Mouse (Mus musculus) natural killer cell, adult 2 months (primary cell): ENCODE data around the gene Baiap2.
A peak's percentile ranks its signal among the peaks of the same experiment; 100 is the strongest.

ENCODE experiments used
- DNase-seq, 2 experiments: peaks; one replicate each; pipeline ENCODE4 v3.0.0; 2022; ENCODE audit warnings: low spot score in 2 of 2

Baiap2 gene

GRCm38 (mm10) chr11:119978701-119979100, 36.1 kb downstream of the Baiap2 start:
- no peak for DNase-seq

GRCm38 (mm10) chr11:119979596-119980385, 37.2 kb downstream of the Baiap2 start:
- no peak for DNase-seq

DNA sequence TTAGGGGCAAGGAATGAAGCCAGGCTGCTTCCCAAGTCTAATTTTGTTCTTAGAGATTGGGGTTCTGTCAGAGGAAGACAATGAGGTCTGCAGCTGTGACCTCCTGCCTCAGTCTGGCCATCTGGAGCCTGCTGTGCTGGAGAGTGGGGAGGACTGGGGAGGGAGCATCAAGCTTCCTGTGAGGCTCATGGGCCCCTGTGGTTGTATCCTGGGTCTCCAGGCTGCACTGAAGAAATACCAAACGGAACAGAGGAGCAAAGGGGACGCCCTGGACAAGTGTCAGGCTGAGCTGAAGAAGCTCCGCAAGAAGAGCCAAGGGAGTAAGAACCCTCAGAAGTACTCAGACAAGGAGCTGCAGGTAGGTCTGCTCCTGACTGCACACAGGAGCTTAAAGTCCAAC, 39.2 kb downstream of the Baiap2 start:
- DNase-seq, result no peak

DNA sequence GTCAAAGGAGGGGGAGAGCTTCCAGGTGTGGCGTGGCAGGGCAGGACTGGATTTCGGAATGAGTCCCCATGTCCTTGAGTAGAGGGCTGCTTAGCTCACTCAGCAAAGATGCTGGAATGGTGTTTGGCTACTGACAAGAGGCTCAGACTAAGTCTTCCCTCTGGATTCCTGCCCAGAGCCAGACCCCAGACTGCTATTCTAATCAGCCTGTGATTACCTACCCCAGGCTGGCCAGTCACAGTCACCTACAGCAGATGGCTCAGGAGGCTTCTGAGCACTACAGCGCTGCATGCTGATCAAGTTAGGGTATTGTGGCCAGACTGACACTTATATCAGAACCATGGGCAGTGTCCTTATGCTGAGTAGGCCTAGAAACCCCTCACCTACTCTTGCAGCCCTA, 39.7 kb downstream of the Baiap2 start:
- no peak for DNase-seq

DNA sequence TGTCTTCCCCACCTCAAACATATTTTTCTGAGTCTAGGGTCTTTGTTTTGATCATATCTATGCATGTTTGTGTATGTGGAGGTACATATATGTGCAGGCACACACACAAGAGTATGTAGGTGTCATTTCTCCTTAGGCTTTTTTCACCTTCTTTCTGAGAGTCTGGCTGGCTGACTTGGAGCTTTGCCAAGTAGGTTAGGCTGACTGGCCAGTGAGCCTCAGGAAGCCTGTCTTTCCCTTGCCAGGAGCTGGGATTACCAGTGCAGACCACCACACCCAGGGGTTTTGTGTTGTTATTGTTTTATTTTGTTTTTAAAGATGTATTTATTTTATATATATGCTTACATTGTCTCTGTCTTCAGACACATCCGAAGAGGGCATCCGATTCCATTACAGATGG, 40.6 kb downstream of the Baiap2 start:
- no peak for DNase-seq

DNA sequence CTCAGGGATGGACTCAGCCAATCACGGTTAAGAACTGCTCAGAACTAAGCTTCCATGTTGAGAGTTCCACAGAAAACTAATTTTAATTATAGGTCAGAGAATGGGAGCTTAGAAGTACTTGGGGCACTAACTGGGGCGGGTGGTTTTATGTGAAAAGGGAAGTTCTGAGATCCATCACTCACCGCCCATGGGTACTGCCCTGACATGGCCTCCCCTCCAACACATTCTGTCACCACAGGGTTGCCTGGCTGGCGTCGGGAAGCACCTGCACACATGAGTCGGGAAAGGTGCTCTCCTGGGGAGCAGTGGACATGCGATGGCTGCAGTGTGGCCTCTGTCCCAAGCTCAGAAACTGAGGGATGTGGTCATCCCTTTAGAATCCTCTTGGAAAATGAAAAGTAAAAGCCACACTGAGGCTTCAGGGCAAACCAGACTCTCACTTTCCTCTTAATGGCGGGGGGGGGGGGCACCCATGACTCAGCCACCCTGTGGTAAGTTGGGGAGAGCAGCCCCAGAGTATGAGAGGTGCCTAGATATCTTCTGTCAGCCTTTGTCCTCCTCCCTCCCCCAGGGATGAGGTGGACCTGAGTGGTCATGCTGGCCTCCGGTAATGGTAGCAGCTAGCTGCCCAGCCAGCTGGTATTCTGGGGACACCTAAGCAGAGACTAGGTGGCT, 44.3 kb downstream of the Baiap2 start:
- no peak for DNase-seq

- no peak for DNase-seq
These were observed 45.3 kb downstream of the Baiap2 start for GRCm38 (mm10) chr11:119987876-119988275.

- no peak for DNase-seq
These were observed 45.8 kb downstream of the Baiap2 start for GRCm38 (mm10) chr11:119988391-119988790.

DNA sequence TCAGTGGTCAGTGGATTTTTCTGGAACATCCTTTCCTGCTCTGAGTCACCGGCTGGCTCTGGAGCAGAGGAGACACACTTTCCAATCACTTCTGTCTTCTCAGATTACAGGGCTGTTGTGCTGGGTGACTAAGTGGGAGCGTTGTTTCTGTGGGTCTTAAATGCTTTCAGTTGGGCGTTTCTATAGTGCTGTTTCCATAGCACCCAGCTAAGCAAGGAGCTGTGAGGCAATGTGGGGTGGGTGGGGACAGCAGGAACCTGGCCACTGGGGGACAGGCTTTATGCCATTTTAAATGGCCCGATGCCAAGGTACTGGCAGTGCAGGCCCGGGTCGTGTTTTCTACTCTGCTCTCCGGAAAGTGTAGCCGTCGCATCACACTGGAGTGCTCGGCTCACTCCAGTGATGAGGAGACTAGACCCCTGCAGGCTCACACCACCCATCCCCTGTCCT, 46.6 kb downstream of the Baiap2 start:
- no peak for DNase-seq

DNA sequence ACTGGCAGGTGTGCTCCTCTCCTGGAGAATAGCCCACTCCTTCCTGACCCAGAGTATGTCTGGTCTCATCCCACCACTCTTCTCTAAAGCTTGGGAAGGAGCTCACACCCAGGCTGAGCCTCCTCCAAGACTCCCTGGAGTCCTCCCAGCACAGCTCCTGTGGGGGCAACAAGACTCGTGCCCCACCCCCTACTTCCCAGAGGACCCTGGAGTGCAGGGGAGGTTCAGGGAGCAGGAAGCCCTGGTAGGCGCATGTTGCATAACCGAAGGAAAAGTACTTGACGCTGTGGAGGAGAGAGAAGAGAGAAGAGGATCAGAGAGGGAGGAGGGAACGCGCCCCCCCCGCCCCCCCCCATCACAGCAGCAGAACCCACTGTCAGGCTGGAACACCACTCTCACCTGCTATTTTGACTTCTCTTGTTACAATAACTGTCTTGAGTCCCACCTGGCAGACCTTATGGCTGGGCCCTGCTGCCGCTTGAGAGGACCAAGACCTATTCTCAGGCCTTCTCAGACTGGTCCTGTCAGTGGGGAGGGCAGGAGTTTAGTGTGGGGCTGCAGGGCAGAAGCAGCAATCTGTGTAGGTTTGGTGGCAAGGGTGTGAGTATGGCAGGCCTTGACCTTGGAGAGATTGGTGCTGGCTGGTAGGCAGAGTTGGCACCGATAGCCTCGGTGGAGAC, 48.2 kb downstream of the Baiap2 start:
- no peak for DNase-seq

DNA sequence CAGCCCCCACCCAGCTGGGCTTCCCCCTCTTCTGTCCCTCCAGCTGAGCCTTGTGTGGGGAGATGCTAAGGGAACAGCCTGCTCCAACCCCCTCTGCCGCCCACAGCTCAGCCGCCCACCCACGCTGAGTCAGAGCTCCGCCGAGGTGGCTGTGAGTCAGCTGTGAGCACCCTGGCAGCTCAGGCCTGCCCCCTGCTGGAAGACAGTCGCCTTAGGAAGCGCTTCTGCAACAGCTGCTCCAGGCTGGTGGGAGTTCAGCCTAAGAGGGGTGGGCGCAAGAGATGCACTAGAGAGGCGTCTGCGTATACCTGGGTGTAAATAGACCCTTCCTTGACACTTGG, 48.7 kb downstream of the Baiap2 start:
- peak; percentile 81 to 85 for DNase-seq

DNA sequence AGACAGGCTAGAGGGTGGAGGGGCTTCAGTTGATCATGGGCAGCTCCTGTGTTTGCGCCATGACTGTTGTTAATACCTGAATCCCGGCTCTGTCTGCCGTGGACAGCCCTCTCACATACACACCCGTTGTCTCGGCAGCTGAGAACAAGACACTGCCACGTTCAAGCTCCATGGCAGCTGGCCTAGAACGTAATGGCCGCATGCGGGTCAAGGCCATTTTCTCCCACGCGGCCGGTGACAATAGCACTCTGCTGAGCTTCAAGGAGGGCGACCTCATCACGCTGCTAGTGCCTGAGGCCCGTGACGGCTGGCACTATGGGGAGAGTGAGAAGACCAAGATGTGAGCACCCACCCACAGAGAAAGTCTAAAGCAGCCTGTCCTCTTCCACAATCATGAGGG, 54.8 kb downstream of the Baiap2 start:
- no peak for DNase-seq

DNA sequence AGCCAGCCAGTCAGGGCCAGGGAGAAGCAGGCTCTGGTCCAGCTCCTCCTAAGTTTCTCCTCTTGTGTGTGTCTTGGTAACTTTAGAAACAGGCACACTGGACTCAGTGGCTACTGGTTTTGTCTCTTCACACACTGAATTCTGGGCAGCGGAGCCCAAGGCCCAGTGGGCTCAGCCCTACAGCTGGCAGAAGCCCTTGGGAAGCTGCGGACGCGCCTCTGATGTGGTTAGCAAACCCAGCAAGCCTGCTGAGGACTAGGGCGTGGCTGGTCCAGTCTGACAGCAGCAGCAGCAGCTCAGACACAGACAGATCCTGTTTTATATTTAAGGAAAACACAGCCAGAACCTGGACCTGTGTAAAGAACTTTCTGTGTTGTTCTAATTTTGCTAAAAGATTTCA, 59.5 kb downstream of the Baiap2 start:
- DNase-seq, result no peak

DNA sequence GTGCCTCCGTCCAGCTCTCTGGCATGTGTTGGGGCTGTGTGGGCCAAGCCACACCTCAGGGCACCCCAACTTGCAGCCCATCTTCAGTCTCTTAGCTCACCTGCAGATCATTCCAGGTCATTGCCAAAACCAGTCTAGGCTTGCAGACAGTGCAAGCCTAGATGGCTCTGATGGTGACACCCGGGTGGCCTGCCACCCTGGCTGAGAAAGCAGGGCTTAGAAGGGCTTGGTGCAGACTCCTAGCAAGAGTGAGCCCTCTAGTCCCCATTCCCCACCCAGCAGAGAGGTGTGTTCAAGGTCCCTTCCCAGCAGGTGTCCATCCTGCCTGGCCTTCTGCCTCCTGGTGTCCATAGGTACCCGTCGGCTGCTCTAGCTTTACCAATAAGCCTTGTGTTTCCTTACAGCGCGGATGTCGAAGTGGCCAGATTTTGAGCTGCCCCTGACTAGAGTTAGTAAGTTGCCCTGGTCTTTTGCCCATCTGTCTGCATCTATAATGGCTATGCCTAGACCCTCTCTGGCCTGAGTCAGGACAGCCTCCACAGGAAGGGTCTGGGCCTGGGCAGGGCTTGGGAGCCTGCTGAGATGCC, 60.2 kb downstream of the Baiap2 start:
- no peak for DNase-seq

DNA sequence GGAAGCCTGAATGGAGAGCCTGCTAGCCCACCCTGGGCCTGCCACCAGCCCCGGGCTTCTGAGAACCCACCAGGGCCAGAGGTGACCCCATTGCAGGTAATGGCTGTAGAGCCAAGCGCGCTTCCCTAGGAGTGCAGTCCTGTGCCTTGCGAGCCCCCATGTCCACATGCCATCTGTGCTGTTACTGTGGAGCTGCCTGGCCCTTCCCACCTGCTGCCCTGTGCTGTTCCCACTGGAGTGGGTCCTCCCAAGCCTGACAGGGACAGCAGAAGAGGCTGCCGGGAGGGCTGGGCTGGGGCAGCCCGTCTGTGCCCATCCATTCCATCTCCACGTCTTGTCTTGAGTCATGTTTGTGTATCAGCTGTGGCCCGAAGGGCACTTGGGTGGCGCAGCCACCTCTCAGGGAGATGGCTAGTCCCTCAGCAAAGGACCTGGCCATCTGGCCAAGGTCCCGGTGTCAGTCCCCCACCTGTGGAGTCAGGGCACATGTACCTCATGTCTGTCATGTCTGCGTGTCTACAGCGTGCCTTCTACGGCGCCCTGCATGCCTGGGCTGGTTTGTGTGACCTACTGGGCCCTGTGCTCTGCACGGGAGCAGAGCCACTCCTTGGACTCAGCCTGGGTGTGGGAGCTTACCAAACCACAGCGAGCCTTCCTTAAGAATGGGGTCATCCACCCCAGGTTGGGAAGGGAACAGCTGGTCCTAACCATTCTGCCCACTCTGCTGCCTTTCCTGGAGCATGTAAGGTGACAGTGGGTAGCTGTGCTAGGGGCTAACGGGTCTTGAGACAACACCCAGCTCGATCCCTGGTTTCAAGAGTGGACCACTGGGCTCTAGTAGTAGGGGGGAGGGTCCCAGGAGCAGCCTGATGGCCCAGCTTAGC, 63.1 kb downstream of the Baiap2 start:
- DNase-seq, result no peak

GRCm38 (mm10) chr11:120007496-120008080, 65.0 kb downstream of the Baiap2 start:
- no peak for DNase-seq

DNA sequence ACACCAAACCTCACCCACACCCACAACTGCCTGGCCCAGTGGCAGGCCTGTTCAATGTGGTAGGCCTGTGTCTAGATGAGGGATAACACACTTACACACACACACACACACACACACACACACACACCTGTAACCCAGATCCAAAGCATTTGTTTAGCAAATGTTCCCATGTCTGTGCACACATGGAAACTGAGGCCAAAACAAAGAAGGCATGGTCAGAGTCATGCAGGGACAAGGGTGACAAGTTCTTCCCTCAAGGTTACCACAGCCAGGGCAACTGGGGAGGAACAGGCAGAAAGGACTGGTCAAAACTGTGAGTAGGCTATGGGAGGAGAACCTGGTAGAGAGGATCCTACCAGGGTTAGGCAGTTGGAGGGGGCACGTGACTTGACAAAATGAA, 65.9 kb downstream of the Baiap2 start:
- DNase-seq, result no peak

GRCm38 (mm10) chr11:120008956-120009355, 66.4 kb downstream of the Baiap2 start:
- no peak for DNase-seq

GRCm38 (mm10) chr11:120009937-120010336, 67.4 kb downstream of the Baiap2 start:
- no peak for DNase-seq

DNA sequence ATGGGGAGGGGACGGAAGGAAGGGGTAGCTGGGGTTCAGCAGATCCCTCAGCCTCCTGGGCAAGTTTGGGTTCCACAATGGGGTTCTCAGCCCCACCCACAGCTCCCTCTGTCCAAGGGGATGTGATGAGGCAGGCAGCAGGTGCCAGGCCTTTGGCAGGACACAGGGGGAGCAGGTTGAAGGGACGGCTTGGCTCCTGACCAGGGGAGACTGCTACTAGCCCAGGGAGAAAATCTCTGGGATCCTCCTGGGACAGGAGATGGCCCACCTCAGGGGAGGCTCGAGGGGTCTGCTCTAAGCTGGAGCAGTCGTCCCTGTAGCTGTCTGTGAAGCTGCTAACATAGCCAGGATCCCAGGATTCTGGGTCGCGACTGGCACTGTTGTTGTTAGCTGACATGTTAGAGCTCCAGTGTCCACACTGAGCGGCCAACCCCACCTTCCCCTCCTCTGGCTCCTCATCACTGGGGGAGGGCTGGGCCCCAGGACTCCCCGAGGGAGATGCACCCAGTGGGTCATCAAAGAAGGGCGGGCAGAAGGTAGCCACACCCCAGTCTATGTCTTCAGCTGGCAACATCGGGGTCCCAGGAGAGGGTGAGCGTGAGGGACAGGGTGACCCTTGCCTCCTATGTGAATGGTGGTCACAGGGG, 68.7 kb downstream of the Baiap2 start:
- DNase-seq, result no peak
